Mouse (Mus musculus): ENCODE results near the gene Fgfrl1. TPM values are rescaled to one million over a fixed set of nuclear protein-coding genes. Genes with fewer than 3 reads are reported as not detected.

Fgfrl1 gene
- polyA plus RNA-seq (2014; fragmentation: Illumina TruSeq; extraction: RNeasy Lipid Tissue Mini Kit (QIAGEN cat#74804); ENCODE audit: low read depth, low replicate concordance) = 4.3 TPM

GRCm38 (mm10) chr5:108692271-108692670 is at the start of gene Fgfrl1:
TSS of gene Fgfrl1 (plus strand) at chr5:108692382.

GRCm38 (mm10) chr5:108659698-108660631 is 32.2 kb upstream of the Fgfrl1 start, which contains the start of gene Idua:
TSS of gene Idua (plus strand) at chr5:108660331.

GRCm38 (mm10) chr5:108668977-108669936 is 22.9 kb upstream of the Fgfrl1 start, which contains the start of gene Dgkq:
TSS of gene Dgkq (minus strand) at chr5:108669672.

GRCm38 (mm10) chr5:108675251-108675816 is 16.8 kb upstream of the Fgfrl1 start, which contains the start of gene Slc26a1:
TSS of gene Slc26a1 (minus strand) at chr5:108675569.

Other genes with a start within 250 kb of the Fgfrl1 start
- gene Mfsd7a, start 243.5 kb upstream of the Fgfrl1 start, polyA plus RNA-seq (2014; fragmentation: Illumina TruSeq; extraction: RNeasy Lipid Tissue Mini Kit (QIAGEN cat#74804); ENCODE audit: low read depth, low replicate concordance) = 0.73 TPM
- 19.9 TPM for gene Pcgf3, start 231.2 kb upstream of the Fgfrl1 start, polyA plus RNA-seq (2014; fragmentation: Illumina TruSeq; extraction: RNeasy Lipid Tissue Mini Kit (QIAGEN cat#74804); ENCODE audit: low read depth, low replicate concordance)
- gene Cplx1, start 142.4 kb upstream of the Fgfrl1 start, polyA plus RNA-seq (2014; fragmentation: Illumina TruSeq; extraction: RNeasy Lipid Tissue Mini Kit (QIAGEN cat#74804); ENCODE audit: low read depth, low replicate concordance) = not detected
- gene Gak, start 62.6 kb upstream of the Fgfrl1 start, polyA plus RNA-seq (2014; fragmentation: Illumina TruSeq; extraction: RNeasy Lipid Tissue Mini Kit (QIAGEN cat#74804); ENCODE audit: low read depth, low replicate concordance) = 55.0 TPM
- 24.1 TPM for gene Tmem175, start 62.6 kb upstream of the Fgfrl1 start, polyA plus RNA-seq (2014; fragmentation: Illumina TruSeq; extraction: RNeasy Lipid Tissue Mini Kit (QIAGEN cat#74804); ENCODE audit: low read depth, low replicate concordance)
- 5.1 TPM for gene Idua, start 32.1 kb upstream of the Fgfrl1 start, polyA plus RNA-seq (2014; fragmentation: Illumina TruSeq; extraction: RNeasy Lipid Tissue Mini Kit (QIAGEN cat#74804); ENCODE audit: low read depth, low replicate concordance)
- gene Dgkq, start 22.7 kb upstream of the Fgfrl1 start, polyA plus RNA-seq (2014; fragmentation: Illumina TruSeq; extraction: RNeasy Lipid Tissue Mini Kit (QIAGEN cat#74804); ENCODE audit: low read depth, low replicate concordance) = 9.8 TPM
- 13.5 TPM for gene Slc26a1, start 16.8 kb upstream of the Fgfrl1 start, polyA plus RNA-seq (2014; fragmentation: Illumina TruSeq; extraction: RNeasy Lipid Tissue Mini Kit (QIAGEN cat#74804); ENCODE audit: low read depth, low replicate concordance)
- not detected for gene Rnf212, start 82.6 kb downstream of the Fgfrl1 start, polyA plus RNA-seq (2014; fragmentation: Illumina TruSeq; extraction: RNeasy Lipid Tissue Mini Kit (QIAGEN cat#74804); ENCODE audit: low read depth, low replicate concordance)
- not detected for gene Tmed11, start 103.0 kb downstream of the Fgfrl1 start, polyA plus RNA-seq (2014; fragmentation: Illumina TruSeq; extraction: RNeasy Lipid Tissue Mini Kit (QIAGEN cat#74804); ENCODE audit: low read depth, low replicate concordance)
- not detected for gene Vmn2r8, start 116.5 kb downstream of the Fgfrl1 start, polyA plus RNA-seq (2014; fragmentation: Illumina TruSeq; extraction: RNeasy Lipid Tissue Mini Kit (QIAGEN cat#74804); ENCODE audit: low read depth, low replicate concordance)
- not detected for gene Vmn2r9, start 160.2 kb downstream of the Fgfrl1 start, polyA plus RNA-seq (2014; fragmentation: Illumina TruSeq; extraction: RNeasy Lipid Tissue Mini Kit (QIAGEN cat#74804); ENCODE audit: low read depth, low replicate concordance)